Mouse (Mus musculus) right cerebral cortex, postnatal 25 days (tissue): ENCODE measurements at regions not wholly inside any gene's neighbourhood (a gene's known extent, or its start where the extent isn't known, plus 50 kb on each side); places are given as distances from the start of the nearest gene placed in this dataset.
"Not testable (repeated sequence)": the region's sequence is repeated elsewhere in the genome, so short reads cannot be mapped to it uniquely, and the experiment has no call there.

Experiments used
- DNase-seq: peaks from one replicate; pipeline ENCODE4 v3.0.0; 2022

GRCm38 (mm10) chr13:25678221-25678735, 408.0 kb upstream of the Nrsn1 start:
- peak; percentile 6 for DNase-seq

DNA sequence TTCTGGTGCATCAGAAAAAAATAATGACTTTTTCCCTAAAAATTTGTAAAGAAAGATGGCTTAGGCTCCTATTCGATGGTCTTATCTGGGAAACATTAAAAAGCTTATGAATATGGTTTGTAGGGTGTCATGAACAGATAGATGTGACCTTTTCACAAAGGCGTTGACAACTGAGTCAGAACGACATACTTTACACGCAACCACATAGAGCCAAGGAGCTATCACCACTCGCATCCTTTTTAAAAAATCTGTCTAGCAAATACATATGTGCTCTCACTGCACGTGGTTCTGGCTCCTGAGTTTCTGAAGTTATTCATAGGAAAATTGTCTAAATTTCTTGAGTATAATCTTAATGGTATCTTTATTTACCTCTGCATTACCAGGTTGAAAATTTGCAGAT, 404.9 kb upstream of the Nrsn1 start:
- no peak for DNase-seq

- DNase-seq, result no peak
Measured at GRCm38 (mm10) chr13:25666022-25666421, 395.7 kb upstream of the Nrsn1 start.

DNA sequence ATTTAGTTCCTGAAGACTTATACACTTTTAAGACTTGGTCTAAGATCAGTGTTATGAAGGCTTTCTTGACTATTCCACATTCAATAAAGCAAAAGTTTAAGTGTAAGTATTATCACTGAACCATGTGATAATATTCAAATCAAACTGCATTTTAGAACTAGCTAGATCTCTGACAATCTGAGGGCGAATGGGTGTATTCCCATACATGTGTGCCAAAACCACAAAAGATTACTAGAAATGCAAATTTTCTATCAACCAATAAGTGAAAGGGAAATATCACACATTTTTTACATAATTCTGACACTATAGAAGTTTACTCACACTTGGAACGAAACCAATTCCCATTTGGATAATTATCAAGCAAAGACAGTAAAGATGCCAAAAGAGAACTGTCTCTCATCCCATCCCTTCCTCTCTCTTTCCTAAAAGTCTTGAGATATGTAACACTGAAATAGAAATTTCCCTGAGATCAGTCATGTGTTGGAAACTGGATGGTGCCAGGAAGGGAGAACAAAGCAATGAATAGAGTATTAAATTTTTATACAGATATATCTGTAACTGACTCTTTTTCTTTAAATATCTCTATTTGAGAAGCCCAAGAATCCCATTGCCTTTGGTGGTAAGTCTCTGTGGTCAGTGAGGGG, 394.8 kb upstream of the Nrsn1 start:
- DNase-seq, result no peak

DNA sequence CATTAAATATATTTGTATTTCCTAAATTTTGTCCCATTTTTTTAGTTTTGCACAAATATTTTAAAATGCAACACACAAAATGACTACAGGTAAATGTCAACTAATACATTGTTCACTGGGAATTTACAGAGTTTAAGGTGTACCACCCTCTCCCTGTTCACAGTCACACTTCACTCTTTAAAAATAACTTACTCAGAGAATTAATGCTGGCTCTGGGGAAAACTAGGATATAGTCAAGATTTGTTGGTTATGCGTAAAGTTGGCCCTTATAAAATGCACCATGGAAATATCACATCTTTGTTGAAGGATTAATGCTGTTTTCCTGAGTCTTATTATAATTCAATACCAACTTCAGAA, 378.1 kb upstream of the Nrsn1 start:
- DNase-seq, result no peak

- DNase-seq, result no peak
Measured at GRCm38 (mm10) chr13:25647711-25648429, 377.6 kb upstream of the Nrsn1 start.

DNA sequence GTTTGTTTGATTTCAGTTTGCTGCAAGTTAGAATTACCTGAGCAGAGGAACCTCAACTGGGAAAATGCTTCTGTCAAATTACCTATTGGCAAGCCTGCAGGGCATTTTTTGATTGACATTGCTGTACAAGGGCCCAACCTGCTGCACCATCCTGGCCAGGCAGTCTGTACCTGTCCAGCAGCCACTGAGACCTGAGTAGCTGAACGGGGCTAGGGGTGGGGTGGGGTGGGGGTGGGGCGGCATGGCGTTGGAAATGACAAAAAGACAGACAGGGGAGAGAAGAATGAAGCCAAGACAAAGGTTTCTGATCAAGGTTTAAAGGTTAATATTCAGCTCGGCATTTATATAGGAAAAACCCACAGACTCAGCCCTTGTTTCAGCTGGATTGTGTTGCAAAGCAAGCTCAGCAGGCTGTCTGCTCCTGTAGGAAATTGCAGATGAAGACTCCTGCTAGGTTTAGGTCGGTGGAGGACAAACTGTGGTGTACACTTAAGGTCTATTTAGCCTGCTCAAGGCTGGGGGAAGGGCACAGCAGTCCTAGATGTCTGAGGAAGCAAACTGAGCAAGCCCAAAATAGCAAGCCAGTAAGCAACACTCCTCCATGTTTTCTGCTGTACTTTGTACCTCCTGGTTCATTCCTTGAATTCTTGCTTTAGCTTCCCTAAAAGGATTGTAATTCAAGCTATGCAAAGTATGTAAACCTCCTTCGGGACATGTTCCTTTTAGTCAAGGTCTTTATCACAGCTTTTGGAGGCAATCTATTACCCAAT, 369.4 kb upstream of the Nrsn1 start:
- DNase-seq, result no peak

GRCm38 (mm10) chr13:25629466-25629865, 359.2 kb upstream of the Nrsn1 start:
- no peak for DNase-seq

DNA sequence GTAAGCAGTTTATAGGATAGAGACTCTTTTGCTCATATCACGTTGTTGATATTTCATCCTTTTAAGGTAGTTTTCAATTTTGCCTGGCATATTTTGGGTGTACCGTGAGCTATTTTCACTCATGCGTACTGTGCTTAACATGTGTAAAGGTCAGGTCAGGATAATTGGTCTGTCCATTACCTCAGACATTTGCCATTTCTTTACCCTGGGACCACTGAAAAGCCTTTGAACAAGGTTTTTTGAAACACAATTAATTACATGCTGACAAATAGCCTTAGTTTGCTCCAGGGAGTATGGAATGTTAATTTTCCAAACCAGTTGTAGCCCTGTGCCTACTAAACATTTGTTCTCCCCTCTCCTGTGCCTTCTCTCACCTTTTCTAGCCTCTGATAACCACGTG, 347.3 kb upstream of the Nrsn1 start:
- DNase-seq, result no peak

DNA sequence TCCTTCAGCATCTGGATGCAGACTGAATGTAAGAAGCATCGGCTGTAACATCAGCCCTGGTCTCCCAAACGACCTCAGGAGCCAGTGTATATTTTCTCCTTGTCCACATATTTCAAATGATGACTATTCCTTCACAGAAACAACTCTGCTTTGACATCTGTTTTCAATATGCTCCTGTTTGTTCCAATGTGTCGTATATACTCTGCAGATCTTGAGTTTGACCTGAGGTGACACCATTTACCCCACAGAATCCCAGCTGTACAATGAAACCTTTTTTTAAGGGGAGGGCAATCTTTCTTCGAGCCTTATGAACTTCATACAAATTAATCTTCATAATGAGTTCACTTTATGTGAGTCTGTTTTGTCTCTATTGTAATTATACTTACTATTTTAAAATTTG, 341.7 kb upstream of the Nrsn1 start:
- DNase-seq, result no peak

DNA sequence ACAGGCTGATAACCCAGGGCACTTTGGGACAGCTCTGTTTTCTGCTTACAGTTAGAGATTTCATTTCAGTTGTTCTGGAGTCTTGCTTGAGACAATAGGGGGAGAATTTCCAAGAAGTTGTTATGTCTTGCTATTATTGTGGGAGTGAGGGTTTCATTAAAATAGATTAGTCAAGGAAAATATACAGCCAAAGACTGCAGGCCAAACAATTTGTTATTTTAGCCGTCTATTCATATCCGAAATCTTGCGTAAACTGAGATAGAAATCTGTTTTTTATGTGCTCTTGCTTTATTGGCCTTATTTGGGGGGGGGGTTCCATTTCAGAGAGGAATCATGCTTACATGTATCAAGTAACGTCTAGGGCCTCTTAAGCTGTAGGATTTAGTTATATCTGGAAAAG, 339.3 kb upstream of the Nrsn1 start:
- no peak for DNase-seq

DNA sequence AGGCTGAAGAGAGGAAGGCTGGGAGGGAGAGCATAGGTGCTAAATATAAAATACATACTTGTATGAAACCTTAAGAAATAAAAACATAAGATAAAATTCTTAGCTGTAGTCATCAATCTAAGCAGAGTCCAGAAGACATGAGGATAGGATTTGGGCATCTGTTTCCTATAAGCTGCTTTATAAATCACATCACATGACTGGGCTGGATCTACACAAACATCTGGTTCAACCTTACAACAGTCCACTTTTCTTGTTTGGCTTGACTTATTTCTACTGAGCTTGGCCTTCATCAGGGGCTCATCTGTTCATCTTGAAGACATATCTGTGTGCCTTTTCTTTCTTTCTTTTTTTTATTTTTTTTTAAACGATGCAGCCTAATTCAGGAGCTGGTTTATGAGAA, 338.9 kb upstream of the Nrsn1 start:
- no peak for DNase-seq

DNA sequence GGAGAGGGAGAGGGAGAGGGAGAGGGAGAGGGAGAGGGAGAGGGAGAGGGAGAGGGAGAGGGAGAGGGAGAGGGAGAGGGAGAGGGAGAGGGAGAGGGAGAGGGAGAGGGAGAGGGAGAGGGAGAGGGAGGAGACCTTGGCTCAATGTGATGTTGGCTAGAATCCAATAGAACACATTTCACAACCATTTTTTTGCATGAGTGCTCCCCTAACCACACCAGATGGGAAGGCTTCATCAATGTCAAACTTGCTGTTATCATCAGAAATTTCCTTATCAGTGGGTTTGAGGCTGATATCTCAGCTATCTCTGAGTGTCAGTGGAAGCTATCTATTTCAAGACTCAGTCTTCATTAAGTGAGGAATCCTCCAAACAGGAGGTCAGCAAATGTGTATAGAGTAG, 331.0 kb upstream of the Nrsn1 start:
- not testable (repeated sequence) for DNase-seq

- DNase-seq, result no peak
Measured at GRCm38 (mm10) chr13:25594629-25595028, 324.3 kb upstream of the Nrsn1 start.

GRCm38 (mm10) chr13:25570641-25571040, 300.3 kb upstream of the Nrsn1 start:
- no peak for DNase-seq

GRCm38 (mm10) chr13:25562746-25563145, 292.4 kb upstream of the Nrsn1 start:
- DNase-seq, result peak; percentile 34

DNA sequence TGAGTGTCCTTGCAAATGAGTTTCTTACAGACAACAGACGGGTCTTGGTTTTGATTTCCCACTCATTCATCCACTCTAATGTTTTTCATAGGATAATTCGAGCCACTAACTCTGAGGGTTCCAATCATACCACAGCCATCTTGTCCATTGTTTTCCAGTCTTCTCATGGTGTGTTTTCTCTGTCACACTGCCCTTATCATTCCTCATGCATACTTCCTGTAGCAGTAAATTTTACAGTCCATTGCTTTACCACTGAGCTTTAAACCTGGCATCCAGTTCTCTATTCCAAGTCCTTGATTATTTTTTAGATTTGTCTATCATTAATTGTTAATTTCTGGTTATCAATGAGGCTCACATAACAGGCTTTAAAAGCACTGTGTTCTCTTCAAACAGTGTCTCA, 290.0 kb upstream of the Nrsn1 start:
- no peak for DNase-seq

- no peak for DNase-seq
Measured at GRCm38 (mm10) chr13:25554962-25555361, 284.7 kb upstream of the Nrsn1 start.

DNA sequence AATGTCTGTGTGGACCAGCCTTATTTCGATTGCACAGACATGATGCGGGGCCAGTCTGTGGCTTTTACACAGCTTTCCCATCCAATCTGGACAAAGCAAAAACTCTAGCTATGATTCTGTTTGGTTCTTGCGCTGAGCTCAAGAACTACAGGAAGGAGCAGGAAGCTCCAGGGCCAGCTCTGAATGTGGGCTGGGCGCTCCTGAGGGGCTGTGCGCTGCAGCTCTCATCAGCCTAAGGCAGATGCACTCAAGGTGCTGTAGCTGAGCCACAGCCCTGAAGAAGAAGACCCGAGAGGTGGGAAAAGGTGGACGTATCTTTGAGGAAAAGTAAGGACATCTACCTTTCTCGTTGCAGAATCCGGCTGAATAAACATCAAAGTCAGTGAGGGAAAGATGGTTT, 278.2 kb upstream of the Nrsn1 start:
- DNase-seq, result no peak

DNA sequence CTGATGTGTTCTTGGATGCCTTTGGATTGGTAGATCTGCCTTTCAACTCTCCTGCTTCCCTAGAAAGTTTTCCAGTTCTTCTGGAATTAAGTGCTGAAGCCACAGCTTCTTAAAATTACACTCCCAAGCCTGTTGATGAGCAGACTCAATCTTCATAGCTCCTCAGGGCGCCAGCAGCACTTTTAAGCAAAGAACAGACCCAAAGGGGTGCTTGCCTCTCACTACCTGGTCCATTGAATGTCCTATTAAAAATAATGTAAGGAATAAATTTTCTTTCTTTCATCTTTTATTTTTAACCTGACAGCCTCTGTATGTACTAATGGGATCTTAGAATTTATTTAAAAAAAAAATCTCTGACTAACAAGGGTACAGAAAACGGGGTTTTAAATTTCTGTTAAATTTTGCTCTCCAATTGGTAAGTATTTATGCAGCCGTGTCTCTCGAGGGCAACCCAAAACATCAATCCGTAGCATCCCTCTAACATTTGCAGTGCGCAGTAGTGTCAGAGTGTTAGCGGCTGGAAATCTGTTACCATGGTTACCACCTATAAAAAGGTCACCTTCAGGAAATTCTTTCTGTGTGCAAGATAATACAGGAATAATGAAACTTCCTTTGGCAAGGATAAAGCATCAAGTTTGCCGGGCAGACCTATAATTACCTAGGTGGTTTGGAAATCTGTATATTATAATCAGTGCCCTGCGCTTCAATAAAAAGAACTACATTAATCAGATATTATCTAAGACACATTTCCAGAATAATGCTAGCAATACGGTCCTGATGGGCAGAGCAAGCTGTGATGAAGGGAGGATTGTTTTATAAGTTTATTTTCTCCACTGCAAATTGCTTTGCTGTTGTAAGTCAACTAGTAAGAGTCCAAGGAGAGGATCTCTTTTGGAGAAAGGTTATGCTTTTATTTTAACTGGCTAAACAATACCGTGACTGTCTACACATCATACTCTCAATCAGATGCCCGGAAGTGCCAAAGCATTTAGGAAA, 277.1 kb upstream of the Nrsn1 start:
- DNase-seq, result no peak

- DNase-seq, result no peak
Measured at GRCm38 (mm10) chr13:25524094-25524493, 253.8 kb upstream of the Nrsn1 start.

DNA sequence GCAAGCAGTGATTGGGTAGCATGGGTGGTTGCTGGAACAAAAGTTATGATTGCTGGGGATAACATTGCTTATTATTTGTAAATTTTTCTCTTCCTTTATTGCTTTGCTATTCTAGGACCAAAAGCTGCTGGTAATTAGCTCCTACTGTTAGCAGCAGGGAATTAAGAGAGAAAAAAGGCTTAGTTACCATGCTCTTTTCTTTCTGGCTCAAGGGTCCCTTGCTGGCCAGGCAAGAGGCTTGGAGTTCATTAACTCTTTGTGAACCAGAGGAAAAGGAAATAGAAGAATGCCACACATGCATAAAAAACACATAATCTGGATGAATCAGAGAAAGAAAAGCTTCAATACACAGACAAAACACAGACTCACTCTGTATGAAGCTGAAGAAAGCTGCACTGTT, 237.1 kb upstream of the Nrsn1 start:
- DNase-seq, result no peak
